Mouse (Mus musculus) layer of hippocampus, postnatal 14 days (tissue): ENCODE results near the gene Mtmr12. TPM values are rescaled to one million over a fixed set of nuclear protein-coding genes. Genes with fewer than 3 reads are reported as not detected.

Experiments used
- DNase-seq, 2 experiments: peaks; one replicate each; pipeline ENCODE4 v3.0.0; 2021 to 2022; ENCODE audit warnings: low spot score in 2 of 2, mixed read lengths in 1 of 2
- total RNA-seq, 2 experiments: library from RNA; stranded (reverse); gene quantifications; 2 replicates each; pipeline ENCODE4 v1.2.3; 2021

The Mtmr12 gene
- total RNA-seq, 2 experiments from 2014 or later, result 26.9 to 27.7 TPM

DNA sequence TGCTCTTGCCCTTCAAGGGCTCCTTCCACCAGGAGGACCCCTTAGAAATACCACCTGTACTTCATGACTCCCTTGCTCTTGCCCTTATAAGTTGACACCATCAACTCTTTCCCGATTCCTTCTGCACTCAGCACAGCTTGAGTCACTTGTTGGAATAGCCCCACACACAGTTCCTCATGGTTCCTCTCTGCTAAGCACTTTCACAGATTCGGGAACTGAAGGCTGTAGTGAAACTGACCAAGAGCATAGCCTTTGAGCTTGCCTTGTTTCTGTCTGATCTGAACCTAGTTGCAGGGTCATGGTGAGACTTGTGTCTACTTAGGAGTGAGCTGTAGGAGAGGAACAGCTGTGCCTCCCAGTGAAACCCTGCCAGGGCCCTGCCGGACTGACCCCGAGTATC lies 28.2 kb downstream of the Mtmr12 start:
- no peak for DNase-seq

DNA sequence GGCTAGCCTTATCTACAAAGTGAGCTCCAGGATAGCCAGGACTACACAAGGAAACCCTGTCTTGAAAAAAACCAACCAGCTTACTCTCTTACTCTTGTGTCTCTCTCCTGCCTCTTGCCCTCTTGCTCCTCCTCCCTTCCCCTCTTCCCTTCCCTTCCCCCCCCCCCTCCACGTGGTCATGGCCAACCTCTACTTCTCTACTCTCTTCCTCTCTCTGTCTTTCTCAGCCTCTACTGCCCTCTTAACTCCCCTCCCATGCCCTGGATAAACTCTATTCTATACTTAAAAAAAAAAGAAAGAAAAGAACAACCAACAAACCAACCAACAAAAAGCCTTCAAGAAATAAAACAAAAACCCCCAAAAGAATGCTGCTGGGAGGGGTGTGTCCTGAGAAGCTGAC lies 30.7 kb downstream of the Mtmr12 start:
- DNase-seq, result no peak

DNA sequence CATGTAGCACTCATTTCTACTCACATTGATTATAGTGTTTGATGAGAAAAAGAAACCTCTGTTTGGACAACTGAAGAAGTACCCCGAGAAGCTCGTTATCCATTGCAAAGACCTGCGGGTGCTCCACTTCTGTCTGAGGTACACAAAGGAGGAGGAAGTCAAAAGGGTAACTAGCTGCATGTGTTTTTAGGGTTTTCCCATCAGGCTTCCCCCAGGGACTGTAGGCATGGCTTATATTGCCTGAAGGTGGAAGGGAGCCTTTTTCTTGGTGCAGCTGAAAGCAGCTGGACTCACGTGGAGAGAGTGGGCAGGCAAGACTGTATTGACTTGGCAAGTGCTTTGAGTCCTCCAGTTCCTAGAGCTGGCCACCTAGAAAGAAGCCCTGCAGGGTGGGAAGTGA lies 31.2 kb downstream of the Mtmr12 start:
- DNase-seq, result no peak

DNA sequence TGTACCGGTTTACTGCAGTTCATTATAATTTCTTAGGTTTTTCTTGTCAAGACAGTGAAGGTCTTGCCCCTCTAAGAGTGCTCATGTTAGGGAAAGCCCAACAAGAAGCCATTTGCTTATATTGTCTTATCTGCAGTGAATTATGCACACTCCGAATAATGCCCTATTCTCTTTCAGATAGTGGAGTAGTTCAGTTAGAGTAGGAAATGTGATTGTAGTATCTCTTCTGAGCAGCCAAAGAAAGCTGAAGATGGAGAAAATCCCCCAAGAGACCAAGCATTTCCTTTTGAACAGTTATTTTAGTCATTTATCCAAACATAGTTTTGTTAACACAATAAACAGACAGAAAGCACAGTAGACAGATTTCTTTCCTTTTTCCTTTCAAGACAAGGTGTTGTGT lies 32.1 kb downstream of the Mtmr12 start:
- DNase-seq, result no peak

DNA sequence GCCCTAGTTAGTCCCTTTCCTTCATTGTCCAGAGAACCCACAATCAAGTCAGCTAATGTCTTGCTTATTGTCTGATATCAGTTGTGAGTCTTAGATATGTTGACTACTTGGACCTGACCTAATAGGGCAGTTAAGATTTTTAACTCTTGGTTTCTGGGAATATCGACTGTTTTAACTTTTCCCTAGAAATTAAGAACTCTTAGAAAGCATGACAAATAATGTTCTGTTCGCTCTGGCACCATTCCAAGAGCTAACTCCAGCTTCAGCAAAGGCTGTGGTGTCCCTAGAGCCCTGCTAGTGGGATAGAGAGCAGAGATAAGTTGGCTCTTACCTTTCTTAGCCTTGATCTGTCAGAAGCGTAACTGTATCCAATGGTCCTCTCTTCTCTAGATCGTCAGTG lies 32.7 kb downstream of the Mtmr12 start:
- DNase-seq, result no peak

DNA sequence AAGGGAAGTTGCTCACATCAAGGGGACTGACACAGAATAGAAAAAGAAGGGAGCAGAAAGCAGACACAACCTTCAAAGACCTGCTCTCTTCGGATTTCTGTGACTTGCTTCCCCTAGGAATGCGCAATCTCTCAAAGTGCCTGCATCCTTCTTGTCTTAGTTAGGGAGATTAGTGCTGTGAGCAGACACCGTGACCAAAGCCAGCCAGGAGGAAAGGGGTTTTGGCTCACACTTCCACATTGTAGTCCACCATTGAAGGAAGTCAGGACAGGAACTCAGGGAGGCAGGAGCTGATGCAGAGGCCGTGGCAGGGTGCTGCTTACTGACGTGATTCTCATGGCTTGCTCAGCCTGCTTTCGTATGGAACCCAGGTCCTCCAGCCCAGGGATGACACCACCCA lies 33.5 kb downstream of the Mtmr12 start:
- no peak for DNase-seq

DNA sequence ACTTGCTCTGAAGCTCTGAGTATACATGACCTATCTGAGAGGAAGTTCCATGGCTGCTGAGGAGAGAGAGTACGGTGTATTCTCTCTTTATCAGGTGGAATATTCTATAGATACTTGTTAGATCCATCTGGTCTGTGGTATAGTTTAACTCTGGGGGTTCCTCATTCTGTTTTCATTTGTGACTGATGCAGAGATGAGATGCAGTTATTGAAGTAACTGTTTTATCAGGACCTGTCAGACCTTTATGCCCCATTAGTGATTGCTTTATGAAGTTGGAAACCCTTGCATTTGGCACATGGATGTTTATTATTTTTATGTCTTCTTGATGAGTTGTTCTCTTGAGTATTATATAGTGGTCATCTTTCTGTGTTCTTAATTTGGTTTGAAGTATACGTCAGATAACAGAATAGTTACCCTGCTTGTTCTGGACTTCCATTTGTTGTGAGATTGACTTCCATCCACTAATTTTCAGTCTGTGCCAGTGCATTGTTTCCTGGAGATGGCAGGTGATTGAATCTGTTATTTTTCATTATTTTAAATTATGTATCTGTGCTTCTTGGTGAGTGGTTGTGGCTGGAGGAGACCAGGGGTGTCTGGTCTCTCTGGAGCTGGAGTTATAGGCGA lies 36.0 kb downstream of the Mtmr12 start:
- DNase-seq, result no peak

DNA sequence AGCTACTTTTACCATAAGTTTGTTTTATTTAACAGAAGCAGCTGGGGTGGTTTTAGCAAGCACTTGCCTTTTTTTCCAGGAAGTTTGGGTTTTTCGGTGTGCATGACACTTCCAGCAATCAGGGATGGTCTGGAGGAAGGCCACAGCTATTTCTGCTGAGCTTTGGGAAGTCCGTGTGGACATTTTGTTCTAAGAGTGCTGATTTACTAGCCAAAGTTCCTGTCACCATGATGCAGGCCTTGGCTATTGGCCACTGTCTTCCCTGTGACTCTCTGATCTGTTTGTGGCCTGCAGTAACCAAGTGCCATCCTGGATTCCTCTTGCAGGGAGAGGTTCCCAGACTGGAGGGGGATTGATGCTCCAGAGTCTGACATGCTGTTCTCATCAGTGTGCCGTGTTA lies 39.0 kb downstream of the Mtmr12 start:
- DNase-seq, result no peak

DNA sequence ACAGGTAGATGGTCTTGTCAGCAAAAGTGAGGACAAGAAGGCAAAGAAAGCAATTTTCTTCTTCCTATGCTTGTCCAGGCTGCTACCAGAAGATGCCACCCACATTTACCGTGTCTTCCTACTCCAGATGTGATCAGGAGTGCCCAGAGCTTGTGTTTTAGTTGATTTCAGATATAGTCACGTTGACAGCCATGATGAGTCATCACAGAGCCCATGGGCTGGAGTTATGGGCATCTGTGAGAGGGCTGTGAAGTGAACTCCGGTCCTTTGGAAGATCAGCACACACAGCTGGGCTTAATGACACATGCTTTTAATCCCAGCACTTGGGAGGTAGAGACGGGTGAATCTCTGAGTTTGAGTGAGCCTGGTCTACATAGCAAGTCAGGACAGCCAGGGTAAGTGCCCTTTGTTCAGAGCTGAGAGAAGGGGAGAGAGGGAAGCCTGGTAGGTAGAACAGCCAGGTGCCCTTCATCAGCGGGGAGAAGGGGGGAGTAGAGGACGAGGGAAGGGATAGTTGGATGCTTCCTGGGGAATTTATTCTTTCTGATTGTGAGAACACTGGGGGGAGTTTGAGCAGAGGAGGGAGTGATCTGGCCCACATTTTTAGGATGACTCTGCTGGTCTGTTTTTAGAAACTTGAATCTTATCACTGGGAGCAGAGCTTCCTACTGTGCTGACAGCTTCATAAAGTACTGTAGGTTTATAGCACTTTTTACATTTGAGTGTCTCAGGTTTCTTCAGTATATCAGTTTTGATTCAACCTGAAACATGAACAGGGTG lies 40.9 kb downstream of the Mtmr12 start:
- DNase-seq, result no peak

DNA sequence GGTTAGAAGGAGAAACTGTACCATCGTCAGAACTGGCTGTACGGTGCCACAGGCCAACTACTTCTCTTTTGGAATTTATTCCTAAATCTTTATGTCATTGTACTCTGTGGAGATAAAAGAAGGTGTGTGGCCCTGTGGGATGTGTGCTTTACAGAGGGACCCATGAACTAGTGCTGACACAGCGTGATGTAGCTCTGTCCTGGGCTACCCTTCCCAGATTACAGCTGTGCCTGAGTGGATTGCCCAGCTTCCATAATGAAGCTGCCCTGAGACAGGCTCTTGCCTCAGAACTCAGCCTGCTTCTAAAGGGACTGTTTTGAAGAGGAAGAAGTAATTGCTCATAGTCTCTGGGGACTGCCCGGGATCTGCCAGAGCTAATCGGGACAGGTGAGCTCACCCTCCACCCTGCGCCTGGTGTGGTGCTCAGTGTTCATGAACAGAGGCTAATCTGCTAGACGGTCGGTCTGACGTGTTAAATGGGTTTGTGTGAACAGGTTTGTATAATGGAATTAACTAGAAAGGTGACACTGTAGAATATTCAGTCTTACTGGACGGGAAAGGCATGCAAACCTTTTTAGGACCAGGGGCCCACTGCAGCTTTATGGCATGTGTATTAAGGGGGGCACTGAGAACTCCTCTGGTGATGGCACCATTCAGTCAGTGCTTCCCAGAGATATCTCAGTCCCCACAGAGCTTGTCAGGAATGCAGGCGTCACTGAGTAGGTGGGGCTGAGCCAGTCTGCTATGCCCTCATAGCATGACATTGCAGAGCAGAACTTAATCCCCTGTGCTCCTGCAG lies 41.7 kb downstream of the Mtmr12 start:
- no peak for DNase-seq

DNA sequence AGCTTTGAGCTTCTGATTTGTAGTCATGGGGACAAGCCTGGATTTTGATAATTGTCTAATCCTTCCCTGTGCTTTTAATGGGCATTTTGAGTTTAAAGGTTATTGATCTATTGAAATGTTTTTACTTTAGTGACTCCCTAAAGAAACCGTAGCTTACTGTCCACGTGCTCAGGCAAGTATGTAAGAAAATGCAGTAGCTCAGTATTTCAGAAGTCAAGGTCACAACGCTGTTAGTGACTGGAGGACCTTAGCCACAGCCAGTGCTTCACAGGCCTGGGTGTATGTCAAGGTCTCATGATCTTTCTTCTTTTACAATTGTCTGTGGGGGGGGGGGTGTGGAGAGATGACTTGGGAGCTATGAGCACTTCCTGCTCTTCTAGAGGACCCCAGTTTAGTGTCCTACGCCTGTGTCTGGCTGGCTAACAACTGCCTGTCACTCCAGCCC lies 42.4 kb downstream of the Mtmr12 start:
- DNase-seq, result no peak

DNA sequence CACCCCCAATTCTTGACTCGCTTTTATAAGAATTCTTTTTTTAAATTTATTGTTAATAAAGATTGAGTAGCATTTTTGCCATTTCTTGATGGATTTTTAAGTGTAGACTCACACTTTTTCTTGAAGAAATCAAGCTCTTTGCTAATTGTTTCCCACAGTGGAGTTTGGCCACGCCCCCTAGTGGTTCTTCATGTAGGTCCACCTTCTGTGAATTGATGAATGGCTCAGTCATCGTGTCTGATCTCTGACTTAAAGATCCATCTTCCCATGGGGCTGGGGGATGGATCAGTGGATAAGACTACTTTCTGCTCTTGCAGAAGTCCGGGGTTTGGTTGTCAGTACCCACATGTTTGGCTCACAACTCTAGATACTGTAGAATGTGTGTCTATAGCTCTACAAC lies 43.5 kb downstream of the Mtmr12 start:
- DNase-seq, result peak in 1 of 2 experiments; percentile 44

DNA sequence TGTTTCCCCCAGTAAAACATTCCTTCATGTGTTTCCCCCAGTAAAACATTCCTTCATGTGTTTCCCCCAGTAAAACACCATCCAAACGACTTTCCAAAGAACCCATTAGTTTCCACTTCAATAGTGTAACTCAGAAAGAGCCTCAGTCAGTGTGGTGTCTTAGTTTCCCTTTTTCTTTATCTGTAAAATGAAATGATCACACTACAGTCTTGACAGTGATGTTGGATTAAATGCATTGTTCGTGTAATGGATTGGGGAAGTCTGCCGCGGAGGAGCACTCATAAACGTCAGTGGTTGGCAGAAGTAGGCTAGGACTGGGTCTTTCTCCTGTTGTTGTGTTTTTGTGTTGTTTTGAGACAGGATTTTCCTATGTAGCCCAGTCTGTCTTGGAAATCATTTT lies 45.5 kb downstream of the Mtmr12 start:
- no peak for DNase-seq

DNA sequence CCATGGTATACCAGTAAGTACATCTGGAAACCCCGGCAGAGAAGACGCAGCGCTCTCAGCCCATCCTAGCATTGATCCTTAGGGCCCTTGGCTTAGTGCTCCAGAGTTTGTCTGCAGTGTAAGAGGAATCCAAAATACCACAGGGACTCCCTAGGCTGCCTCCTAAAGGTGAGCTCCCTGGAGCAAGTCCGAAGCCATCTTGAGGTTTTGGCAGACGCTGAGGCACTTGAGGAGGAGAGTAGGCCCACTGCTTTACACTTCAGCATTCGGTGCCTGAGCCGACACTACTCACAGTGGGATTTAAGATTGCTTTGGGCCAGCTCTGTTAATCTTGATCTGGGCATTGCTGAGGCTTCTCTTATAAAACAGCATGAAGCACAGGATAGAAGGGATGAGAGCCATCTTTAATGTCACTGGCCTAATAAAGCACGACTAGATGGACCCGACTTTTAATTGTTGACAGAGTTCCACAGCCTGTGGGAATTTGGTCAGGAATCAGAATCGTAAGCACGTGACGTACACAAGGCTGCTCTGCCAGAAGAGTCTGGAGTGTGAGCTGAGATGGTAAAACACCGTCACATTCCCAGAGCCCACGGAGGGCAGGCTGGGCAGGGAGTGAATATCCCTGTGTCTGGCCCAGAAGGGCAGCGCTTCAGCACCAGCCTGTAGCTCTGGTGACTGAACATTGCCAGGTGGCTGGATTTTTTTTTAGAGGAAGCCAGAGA lies 46.8 kb downstream of the Mtmr12 start:
- no peak for DNase-seq

DNA sequence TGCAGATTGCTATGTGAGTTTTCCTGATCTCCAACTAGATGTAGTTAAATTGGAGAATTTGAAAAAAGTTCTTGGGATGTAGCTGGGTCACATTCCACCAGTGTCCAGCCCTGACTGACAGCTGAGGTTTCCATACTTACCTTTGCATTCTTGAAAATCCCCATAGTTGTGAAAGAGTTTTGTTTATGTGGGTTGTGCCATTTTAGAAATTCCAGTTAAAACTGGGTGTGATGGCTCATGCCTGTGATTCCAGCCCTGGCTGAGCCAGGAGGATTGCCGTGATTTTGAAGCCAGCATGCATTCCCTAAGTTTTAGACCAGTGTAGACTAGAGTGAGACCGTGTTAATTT lies 47.3 kb downstream of the Mtmr12 start:
- no peak for DNase-seq

DNA sequence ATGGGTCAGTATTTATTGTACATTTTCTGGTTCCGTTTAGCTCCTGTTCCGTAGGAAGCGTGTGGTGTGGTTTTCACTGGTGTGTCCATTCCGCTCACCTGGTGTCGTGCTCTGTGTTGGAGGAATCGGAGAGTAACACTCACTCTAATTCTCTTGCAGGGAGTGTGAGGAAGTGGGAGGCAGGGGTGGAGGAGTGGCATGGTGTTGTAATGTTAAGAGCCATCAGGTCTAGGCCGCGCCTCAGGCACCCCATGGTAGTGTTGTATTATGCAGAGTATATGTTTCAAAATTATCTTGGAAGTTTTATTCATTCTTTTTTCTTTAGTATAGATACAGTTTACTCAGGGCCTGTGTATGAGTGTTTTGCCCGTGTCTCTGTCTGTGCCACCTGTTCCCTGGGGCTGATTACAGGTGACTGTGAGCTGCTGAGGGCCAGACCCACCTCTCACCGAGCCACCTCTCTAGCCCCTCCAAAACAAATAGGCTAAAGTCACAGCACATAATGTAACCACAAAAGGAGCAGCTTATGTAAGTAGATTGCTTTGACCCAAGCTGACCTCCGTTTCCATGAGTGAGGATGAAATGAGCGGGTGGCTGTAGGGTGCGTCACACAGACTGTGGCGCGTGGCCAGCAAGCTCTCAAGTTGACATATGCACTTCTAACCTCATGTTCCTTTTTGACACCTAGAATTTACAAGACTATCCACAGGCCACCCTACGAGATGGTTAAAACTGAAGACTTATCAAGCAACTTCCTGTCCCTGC lies 53.1 kb downstream of the Mtmr12 start:
- no peak for DNase-seq

DNA sequence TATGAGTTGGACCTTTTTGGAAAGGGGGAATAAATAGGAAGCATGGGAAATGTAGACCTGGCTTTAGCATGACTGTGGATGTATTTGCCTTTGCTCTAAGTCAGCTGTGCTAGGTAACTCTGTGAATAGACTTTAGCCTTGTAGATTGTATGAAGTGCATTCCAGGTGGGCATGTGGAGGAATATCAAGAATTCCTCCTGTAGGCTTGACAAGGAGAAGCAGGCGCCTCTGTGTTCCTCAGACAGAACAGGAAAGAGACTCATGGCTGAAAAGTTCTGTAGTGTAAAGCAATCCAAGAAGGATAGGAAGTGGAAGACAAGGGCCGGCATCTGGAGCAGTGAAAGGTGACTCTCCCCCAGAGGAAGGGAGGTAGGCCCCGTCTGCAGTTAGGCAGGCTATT lies 58.2 kb downstream of the Mtmr12 start:
- DNase-seq, result no peak

DNA sequence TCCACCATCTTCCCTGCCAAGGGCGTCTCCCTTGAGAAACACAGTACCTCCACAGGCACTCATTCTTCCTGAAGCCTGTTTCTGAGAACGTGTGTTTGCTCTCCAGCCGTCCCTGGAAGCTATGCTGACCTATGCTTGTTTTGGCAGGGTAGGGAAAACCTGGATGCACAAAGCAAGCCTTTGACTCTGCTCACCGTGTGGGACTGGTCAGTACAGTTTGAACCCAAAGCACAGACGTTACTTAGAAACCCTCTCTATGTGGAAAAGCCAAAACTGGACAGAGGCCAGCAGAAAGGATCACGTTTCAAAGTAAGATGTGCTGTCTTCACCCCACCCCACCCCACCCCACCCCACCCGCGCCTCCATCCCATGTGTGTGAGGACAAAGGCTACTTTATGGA lies 61.6 kb downstream of the Mtmr12 start:
- no peak for DNase-seq

DNA sequence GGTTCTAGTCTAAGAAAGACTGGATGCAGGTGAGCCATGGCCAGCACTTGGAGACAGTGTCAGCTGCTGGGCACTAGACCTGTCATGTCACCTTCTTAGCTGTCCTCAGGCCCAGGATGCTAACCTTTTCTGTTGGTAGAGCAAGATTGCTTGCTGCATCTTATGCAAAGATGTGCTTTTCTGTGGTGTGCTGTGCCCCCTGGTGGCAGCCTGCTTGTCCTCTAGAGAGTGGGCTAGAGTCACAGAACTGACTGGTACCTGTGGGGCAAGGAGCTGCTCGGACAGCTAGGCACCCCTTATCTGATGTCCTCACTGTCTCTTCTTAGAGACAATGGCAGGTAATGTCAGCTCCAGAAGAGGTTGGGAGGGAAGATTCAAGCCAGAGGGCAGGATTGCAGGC lies 63.2 kb downstream of the Mtmr12 start:
- DNase-seq, result peak; percentile 65 to 72

DNA sequence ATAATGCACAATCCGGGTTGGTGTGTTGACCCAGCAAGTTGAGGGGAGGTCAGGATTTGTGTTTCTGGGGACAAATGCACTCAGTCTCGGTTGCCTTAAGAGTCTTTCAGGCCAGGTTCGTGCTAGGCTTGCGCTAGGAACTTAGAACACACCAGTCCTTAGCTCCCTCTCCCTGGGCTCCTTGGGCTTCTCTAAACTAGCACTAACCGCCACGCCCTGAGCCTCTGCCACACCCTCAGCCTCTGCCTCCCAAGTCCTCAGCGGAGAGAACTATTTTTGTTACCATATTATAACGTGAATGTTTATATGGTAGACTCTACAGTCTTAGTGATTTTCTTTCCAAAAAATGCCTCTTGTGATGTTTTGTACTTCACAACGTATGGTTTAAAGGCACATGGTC lies 66.5 kb downstream of the Mtmr12 start:
- DNase-seq, result no peak
